Mouse (Mus musculus): Measurements from ENCODE around the gene Kcnk2. TPM values are rescaled to one million over a fixed set of nuclear protein-coding genes. Genes with fewer than 3 reads are reported as not detected.

Gene Kcnk2
- polyA plus RNA-seq, 1 experiment from 2014 or later = 9.6 TPM

DNA sequence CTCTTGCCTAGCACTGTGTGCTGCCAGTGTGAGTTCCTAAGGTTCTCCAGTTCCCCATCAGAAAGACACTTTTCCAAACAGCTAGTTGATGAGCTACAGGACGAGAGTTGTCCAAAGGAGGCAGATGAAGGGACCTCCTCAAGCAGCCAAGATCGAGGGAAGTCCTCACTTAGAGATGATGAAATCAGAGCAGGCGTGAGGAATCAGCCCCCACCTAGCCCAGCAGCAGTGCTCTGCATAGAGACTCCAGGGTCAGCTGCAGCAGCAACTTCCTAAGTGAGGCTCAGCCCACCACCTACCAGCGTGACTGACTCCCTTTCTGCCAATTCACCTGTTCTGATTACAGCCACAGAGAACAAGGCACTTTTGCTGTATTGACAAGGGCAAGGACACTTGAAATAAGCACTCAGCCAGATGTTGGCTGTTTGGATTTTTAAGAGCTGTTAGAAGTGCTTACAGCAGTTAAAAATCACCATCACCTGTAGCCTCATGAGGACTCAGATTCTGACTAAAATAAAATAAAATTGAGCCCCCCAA lies 60.6 kb downstream of the Kcnk2 start:
- Histone ChIP-seq H3K4me2 (replicated peaks) (peak overlapping the region; percentile 96), H3K27ac (no peak overlapping the region), H3K4me1 (peaks cover 5% of the 10 kb centered on the region), H3K36me3 (peaks cover 6% of the 10 kb centered on the region; the same call in 1 of the 2 replicates), H3K9me3 (no peaks in the 10 kb centered on the region), H3K27me3 (replicated peaks) (peaks cover 17% of the 10 kb centered on the region), H3K9ac (no peak overlapping the region), H3K4me3 (no peak overlapping the region)
- no peak for ATAC-seq (ENCODE audit: low FRiP score, low read depth)
- 47% methylated on average over 4 of the region's 4 CpGs for WGBS

DNA sequence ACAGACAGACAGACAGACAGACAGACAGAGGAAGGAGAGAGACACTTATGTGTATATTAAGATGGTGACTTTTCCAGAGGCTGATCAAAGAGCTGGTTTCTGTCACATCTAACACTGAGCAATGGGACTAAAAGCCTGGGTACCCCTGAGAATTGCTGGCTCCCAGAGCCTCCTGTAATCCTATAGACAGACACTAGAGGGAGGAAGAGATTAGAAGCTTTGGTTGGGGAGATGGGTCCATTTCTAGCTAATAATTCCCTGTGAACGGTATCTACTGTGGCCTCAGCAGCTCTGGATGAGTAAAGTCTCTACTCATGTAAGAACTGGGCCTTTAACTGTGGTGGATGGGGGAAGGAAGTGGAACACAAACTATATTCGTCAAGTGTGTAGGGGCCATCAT lies 86.2 kb downstream of the Kcnk2 start:
- no peaks in the 10 kb centered on the region for H3K36me3 ChIP-seq
- H3K27me3 ChIP-seq (replicated peaks) = no peaks in the 10 kb centered on the region
- no peak overlapping the region for H3K27ac ChIP-seq
- WGBS = 67% methylated on average over 2 of the region's 2 CpGs
- H3K4me2 ChIP-seq (replicated peaks) = no peak overlapping the region
- H3K9me3 ChIP-seq = no peaks in the 10 kb centered on the region
- ATAC-seq (ENCODE audit: low FRiP score, low read depth) = no peak
- H3K9ac ChIP-seq = no peak overlapping the region
- no peak overlapping the region for H3K4me3 ChIP-seq
- H3K4me1 ChIP-seq = no peaks in the 10 kb centered on the region

DNA sequence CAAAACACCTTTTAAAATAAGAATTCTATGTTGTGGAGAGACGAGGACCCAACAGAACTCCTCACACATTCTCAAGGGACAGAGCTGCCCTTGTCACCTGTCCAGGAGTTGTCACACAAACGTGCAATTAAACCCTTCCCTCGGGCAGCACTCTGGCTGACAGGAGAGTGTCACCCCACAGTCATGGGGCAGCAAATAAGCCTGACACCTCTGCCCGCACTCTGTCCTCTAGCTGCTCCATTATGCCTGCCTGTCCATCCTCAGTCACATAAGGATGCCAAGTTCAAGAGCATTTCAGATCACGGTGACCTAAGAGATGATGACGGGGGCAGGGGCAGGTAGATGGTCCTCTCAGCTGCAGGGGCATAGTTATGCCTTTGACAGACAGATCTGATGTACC lies 87.6 kb downstream of the Kcnk2 start:
- Histone ChIP-seq H3K9me3 (no peaks in the 10 kb centered on the region), H3K27me3 (replicated peaks) (no peaks in the 10 kb centered on the region), H3K27ac (no peak overlapping the region), H3K36me3 (no peaks in the 10 kb centered on the region), H3K4me2 (replicated peaks) (no peak overlapping the region), H3K4me1 (no peaks in the 10 kb centered on the region), H3K4me3 (no peak overlapping the region), H3K9ac (no peak overlapping the region)
- no peak for ATAC-seq (ENCODE audit: low FRiP score, low read depth)
- 80% methylated on average over 6 of the region's 6 CpGs for WGBS

DNA sequence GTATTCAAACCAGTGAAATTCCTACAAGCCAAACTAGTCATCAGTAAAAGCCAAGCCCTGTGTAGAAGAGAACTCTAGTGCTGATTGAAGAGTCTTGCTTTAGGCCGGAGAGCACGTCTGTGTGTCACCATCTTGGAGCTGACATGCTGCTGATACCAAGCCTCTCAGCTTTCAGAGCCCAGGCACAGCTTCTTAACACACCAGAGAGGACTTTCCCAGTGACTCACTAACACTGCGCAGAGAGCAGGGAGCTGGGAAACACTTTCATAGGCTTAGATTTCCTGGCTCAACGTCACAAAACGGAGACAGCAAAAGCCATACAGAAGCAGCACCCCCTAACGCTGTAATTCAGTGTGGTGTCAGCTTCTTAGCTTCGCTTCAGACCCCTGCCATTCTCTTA lies 88.3 kb downstream of the Kcnk2 start:
- Histone ChIP-seq H3K36me3 (no peaks in the 10 kb centered on the region), H3K27me3 (replicated peaks) (no peaks in the 10 kb centered on the region)

DNA sequence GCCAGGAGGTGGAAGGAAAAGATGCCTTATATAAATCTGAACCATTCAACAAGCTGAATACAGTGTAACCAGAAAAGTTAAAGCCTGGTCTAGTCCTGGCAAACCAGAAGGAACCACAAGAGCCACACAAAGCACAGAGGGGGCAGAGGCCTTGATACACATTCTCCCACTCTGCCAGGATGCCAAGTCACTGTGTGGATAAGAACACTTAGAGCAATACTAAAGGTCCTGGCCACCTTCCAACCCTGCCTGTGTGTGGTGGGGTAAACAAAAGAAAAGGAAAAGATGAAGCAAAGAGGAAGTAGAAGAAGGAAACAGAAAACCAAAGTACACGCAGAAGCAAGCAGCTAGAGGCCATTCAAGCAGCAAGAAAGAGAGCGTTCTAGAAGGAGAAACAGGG lies 91.9 kb downstream of the Kcnk2 start:
- Histone ChIP-seq H3K4me2 (replicated peaks) (no peak overlapping the region), H3K27ac (no peak overlapping the region), H3K9me3 (no peaks in the 10 kb centered on the region), H3K27me3 (replicated peaks) (no peaks in the 10 kb centered on the region), H3K36me3 (no peaks in the 10 kb centered on the region), H3K9ac (no peak overlapping the region), H3K4me3 (no peak overlapping the region), H3K4me1 (peaks cover under 1% of the 10 kb centered on the region; the same call in 1 of the 2 replicates)
- ATAC-seq (ENCODE audit: low FRiP score, low read depth) = no peak
- 88% methylated on average over 2 of the region's 2 CpGs for WGBS

More for the DNA sequence above, 88.3 kb downstream of the Kcnk2 start:
- Histone ChIP-seq H3K4me3 (no peak overlapping the region), H3K4me1 (no peaks in the 10 kb centered on the region), H3K27ac (no peak overlapping the region), H3K9me3 (no peaks in the 10 kb centered on the region), H3K4me2 (replicated peaks) (no peak overlapping the region), H3K9ac (no peak overlapping the region)
- WGBS = 77% methylated on average over 7 of the region's 7 CpGs
- ATAC-seq (ENCODE audit: low FRiP score, low read depth) = no peak

DNA sequence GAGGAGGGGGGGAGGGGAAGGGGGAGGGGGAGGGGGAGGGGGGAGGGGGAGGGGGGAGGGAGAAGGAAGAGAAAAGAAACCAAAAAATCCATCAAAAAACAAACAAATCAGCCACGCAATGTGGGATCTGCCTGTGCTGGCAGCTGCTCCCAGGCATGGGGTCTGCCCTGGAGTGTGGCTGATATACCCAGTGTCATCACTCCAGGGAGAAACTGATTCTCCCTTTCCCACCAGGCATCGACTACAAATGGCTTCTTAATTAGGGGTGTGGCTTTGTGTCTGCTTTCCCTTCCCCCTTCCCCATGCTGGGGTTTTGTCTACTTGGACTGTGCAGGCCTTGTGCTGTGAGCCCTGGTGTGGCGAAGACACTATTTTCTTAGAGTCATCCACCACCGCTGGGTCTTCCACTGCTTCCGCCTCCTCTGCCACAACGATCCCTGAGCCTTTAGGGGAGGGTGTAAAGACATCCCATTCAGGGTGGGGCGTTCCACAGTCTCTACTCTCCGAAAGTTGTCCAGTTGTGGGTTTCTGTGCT lies 97.0 kb downstream of the Kcnk2 start:
- H3K9ac ChIP-seq = no peak overlapping the region
- H3K36me3 ChIP-seq = no peaks in the 10 kb centered on the region
- H3K4me1 ChIP-seq = peaks cover 3% of the 10 kb centered on the region; the same call in 1 of the 2 replicates
- H3K27ac ChIP-seq = no peak overlapping the region
- H3K4me2 ChIP-seq (replicated peaks) = no peak overlapping the region
- H3K4me3 ChIP-seq = no peak overlapping the region
- peak; percentile 86 for ATAC-seq (ENCODE audit: low FRiP score, low read depth)
- H3K27me3 ChIP-seq (replicated peaks) = no peaks in the 10 kb centered on the region
- no peaks in the 10 kb centered on the region for H3K9me3 ChIP-seq
- 61% methylated on average over 8 of the region's 8 CpGs for WGBS

DNA sequence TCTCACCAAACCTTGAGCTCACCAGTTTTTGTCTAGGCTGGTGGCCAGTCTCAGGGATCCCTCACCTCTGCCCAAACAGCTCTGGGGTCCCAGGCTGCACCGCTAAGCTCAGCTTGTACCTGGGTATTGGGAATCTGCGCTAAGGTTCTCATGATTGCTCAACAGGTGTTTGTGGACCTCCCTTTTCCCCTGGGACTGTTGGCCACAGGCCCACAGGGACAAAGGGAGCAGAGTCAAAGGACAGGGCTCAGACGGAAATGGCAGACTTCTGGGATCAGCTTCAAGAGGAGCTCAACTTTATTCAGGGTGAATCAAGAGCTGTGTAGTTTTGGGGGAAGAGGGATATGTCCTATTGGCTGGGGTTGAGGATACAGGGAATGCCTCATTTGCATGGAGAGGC lies 99.1 kb downstream of the Kcnk2 start:
- no peak overlapping the region for H3K4me2 ChIP-seq (replicated peaks)
- H3K9ac ChIP-seq = no peak overlapping the region
- H3K36me3 ChIP-seq = no peaks in the 10 kb centered on the region
- H3K27ac ChIP-seq = no peak overlapping the region
- H3K9me3 ChIP-seq = no peaks in the 10 kb centered on the region
- H3K4me1 ChIP-seq = peaks cover 3% of the 10 kb centered on the region; the same call in 1 of the 2 replicates
- H3K27me3 ChIP-seq (replicated peaks) = no peaks in the 10 kb centered on the region
- H3K4me3 ChIP-seq = no peak overlapping the region
- no peak for ATAC-seq (ENCODE audit: low FRiP score, low read depth)
- WGBS = 91% methylated on average over 3 of the region's 3 CpGs

DNA sequence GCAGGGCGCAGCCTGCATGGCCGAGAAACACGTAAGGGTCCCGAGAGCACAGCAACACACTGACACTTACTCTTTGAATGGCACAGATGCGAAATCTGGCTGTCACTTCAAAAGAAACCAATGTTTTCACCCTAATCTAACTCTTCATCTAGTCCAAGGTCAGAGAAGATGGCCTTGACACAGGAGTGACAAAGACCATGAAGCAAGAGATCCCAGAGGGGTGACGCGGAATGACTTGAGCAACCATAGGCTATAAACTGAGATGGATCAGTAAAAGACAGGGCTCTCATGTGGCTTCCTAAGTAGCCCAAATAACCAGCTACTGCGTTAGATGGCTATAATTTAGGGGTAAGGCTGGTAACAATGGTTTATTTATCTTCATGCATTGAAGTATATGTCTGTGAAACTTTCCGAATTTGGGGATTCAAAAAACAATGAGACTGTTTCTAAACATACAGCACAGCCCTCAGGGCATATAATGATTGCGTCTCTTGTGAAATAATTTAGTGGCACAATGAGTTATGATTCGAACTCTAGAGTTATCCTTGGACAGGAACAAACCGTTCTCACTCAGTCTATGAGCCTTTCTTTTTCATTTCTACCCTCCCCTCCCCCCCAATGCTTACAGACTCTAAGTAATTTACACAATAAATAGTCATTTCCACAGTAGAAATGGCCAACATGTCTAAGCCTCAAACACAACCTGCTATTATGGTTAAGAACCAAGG lies 108.2 kb downstream of the Kcnk2 start:
- H3K4me2 ChIP-seq (replicated peaks) = no peak overlapping the region
- H3K9me3 ChIP-seq = no peaks in the 10 kb centered on the region
- 83% methylated on average over 12 of the region's 12 CpGs for WGBS
- H3K4me3 ChIP-seq = no peak overlapping the region
- H3K36me3 ChIP-seq = no peaks in the 10 kb centered on the region
- ATAC-seq (ENCODE audit: low FRiP score, low read depth) = no peak
- H3K27ac ChIP-seq = no peak overlapping the region
- H3K4me1 ChIP-seq = no peaks in the 10 kb centered on the region
- H3K27me3 ChIP-seq (replicated peaks) = no peaks in the 10 kb centered on the region
- no peak overlapping the region for H3K9ac ChIP-seq

DNA sequence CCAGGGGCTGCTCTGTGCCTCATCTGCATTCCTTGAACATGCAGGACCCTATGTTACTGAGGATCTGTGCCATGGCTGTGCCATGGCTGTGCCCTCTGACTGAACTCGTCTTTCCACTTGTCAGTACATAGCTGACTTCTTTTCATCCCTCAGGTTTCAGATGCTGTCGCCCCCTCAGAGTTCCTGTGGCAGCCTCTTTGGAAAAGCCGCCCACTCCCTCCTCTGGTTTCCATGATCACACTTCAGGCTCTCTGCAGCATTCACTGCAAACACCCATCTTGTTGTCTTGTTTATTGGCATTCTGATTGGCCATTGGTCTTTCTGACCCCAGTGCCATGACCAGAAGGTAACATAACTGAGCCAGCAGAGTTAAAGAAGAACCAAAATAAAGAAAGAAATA lies 111.2 kb downstream of the Kcnk2 start:
- no peak overlapping the region for H3K27ac ChIP-seq
- H3K9me3 ChIP-seq = no peaks in the 10 kb centered on the region
- H3K4me1 ChIP-seq = no peaks in the 10 kb centered on the region
- H3K4me2 ChIP-seq (replicated peaks) = no peak overlapping the region
- ATAC-seq (ENCODE audit: low FRiP score, low read depth) = no peak
- WGBS = 74% methylated on average over 3 of the region's 3 CpGs
- no peaks in the 10 kb centered on the region for H3K36me3 ChIP-seq
- no peak overlapping the region for H3K9ac ChIP-seq
- H3K4me3 ChIP-seq = no peak overlapping the region
- H3K27me3 ChIP-seq (replicated peaks) = no peaks in the 10 kb centered on the region

DNA sequence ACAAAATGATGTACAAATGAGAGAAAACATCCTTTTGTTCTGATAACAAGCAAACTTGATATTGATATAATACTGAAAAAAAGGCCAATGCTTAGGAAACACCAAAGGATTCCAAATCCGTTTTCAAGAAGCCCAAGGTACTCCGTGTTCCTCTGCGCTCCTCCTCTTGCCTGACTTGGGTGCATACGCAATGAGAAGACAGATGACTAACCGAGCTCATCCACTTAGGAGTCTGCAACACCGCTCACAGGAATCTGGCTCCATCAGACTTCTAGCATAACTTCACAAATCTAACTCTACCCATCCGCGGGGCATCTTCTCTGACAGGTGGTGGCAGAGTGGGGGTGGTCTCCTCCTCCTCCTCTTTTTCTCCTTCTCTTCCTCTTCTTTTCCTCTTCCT lies 113.1 kb downstream of the Kcnk2 start:
- 90% methylated on average over 8 of the region's 8 CpGs for WGBS
- ATAC-seq (ENCODE audit: low FRiP score, low read depth) = no peak
- Histone ChIP-seq H3K9me3 (no peaks in the 10 kb centered on the region), H3K4me3 (no peak overlapping the region), H3K27ac (no peak overlapping the region), H3K4me2 (replicated peaks) (no peak overlapping the region), H3K27me3 (replicated peaks) (no peaks in the 10 kb centered on the region), H3K9ac (no peak overlapping the region), H3K36me3 (no peaks in the 10 kb centered on the region), H3K4me1 (no peaks in the 10 kb centered on the region)

DNA sequence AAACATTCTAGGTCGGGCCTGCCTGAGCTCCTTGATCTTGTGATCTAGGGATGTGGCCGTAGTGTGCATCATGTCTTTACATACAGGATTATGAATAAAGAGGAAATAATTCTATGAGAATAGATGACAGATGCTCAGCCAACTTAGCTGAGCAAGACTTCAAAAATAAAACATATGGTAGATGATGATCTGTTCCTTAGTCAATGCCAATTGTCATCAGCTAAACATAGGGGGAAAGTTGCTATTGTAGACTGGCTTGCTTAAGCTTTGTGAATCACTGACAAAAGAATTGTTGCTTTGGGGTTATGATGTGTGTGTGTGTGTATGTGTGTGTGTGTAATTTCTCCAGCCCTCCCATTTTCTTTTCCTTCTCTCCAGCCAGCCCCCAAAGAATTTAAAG lies 129.8 kb downstream of the Kcnk2 start:
- no peaks in the 10 kb centered on the region for H3K36me3 ChIP-seq
- no peak for ATAC-seq (ENCODE audit: low FRiP score, low read depth)
- WGBS = 92% methylated on average over 2 of the region's 2 CpGs
- no peak overlapping the region for H3K27ac ChIP-seq
- H3K27me3 ChIP-seq (replicated peaks) = no peaks in the 10 kb centered on the region
- H3K4me1 ChIP-seq = no peaks in the 10 kb centered on the region
- no peak overlapping the region for H3K9ac ChIP-seq
- H3K4me3 ChIP-seq = no peak overlapping the region
- H3K4me2 ChIP-seq (replicated peaks) = no peak overlapping the region
- H3K9me3 ChIP-seq = no peaks in the 10 kb centered on the region

DNA sequence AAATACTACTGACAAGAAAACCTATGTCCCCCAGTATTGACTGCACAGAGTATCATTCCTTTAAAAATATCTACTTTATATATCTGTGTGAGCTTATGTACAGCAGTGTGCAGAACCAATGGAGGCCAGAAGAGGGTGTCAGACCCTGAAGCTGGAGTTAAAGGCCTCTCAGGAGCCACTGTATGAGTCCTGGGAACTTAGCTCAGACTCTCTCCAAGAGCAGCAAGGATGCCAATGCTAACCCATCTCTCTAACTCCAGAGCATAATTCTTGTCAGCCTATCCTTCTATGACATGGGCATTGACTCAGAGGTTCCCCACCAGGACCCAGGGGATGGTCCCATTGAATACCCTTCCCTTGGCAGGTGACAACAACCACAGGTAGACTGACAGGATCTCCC lies 148.4 kb downstream of the Kcnk2 start:
- ATAC-seq (ENCODE audit: low FRiP score, low read depth) = no peak
- no peaks in the 10 kb centered on the region; the same call in 1 of the 2 replicates for H3K36me3 ChIP-seq
- H3K9ac ChIP-seq = no peak overlapping the region
- H3K9me3 ChIP-seq = no peaks in the 10 kb centered on the region
- H3K27me3 ChIP-seq (replicated peaks) = no peaks in the 10 kb centered on the region
- H3K27ac ChIP-seq = no peak overlapping the region
- H3K4me3 ChIP-seq = no peak overlapping the region
- no peaks in the 10 kb centered on the region for H3K4me1 ChIP-seq
- no peak overlapping the region for H3K4me2 ChIP-seq (replicated peaks)

DNA sequence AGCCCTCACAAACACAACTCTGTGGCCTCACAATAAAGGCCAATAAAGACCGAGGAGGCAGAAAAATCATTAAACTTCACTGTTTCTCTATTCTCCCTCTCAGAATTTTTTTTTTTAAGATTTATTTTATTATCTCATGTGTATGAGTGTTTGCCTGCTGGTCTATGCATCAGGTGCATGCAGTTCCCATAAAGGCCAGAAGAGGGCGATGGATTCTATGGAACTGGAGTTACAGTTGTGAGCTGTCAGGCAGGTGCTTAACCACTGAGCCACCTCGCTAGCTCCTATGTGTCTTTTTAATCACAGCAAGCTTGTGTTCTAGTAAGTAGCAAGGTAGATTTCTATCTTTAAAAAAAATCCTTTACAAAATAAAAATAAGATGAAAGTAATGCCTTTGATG lies 148.9 kb downstream of the Kcnk2 start:
- ATAC-seq (ENCODE audit: low FRiP score, low read depth) = no peak
- 66% methylated on average over 3 of the region's 3 CpGs for WGBS

More for the DNA sequence above, 148.9 kb downstream of the Kcnk2 start:
- Histone ChIP-seq H3K27me3 (replicated peaks) (no peaks in the 10 kb centered on the region), H3K27ac (no peak overlapping the region), H3K9me3 (no peaks in the 10 kb centered on the region), H3K4me3 (no peak overlapping the region), H3K36me3 (no peaks in the 10 kb centered on the region; the same call in 1 of the 2 replicates), H3K4me2 (replicated peaks) (no peak overlapping the region), H3K9ac (no peak overlapping the region), H3K4me1 (no peaks in the 10 kb centered on the region)
